Mouse (Mus musculus): Measurements from ENCODE around the gene Dgki. TPM values are rescaled to one million over a fixed set of nuclear protein-coding genes. Genes with fewer than 3 reads are reported as not detected.

Gene Dgki
- total and polyA plus RNA-seq, 2 experiments from 2014 or later: 0.11 to 0.33 TPM

- H3K9me3 ChIP-seq (replicated peaks; ENCODE audit: control insufficient read depth, low read length): no peaks in the 10 kb centered on the region
- no peaks in the 10 kb centered on the region for H3K36me3 ChIP-seq (replicated peaks; ENCODE audit: control insufficient read depth, insufficient read depth, low read length)
- no peak for DNase-seq (ENCODE audit: low spot score)
- no peaks in the 10 kb centered on the region for H3K27me3 ChIP-seq (ENCODE audit: control insufficient read depth, insufficient read depth, low read length)
- H3K4me2 ChIP-seq (ENCODE audit: low read depth, low read length): no peak overlapping the region
- WGBS: 38% methylated on average over 2 of the region's 2 CpGs
- no peak for ATAC-seq (ENCODE audit: insufficient read depth, low read depth)
- no peak for TF ChIP-seq EP300 (IDR thresholded peaks at IDR 0.05; ENCODE audit: low read depth)
- H3K4me1 ChIP-seq (ENCODE audit: control insufficient read depth, insufficient read depth): peaks cover 3% of the 10 kb centered on the region; the same call in 1 of the 2 replicates
- H3K27ac ChIP-seq (ENCODE audit: low read depth): no peak overlapping the region
- H3K4me3 ChIP-seq (ENCODE audit: low read depth, low read length): no peak overlapping the region
- H3K9ac ChIP-seq (replicated peaks; ENCODE audit: low read depth, low read length): no peak overlapping the region
Measured at GRCm38 (mm10) chr6:37053411-37053810, 246.6 kb downstream of the Dgki start.

DNA sequence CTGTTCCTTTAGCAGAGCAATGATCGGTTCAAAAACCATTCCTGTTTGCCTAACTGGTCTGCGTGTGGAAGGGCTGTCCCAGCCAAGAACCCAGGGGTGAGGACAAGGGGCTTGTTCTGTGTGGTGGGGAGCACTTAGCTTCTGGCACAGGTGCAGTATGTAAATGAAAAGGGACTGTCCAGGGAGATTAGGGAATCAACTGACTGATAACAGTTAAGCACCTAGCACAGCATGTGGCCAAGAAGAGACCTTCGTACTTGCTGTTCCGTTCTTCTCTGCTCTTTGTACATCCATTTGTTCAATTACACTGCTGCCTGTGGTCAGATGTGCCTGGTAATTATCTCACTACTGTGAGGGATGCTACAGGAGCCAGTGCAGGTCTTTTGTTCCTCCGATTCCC lies 248.3 kb downstream of the Dgki start:
- H3K4me1 ChIP-seq (ENCODE audit: control insufficient read depth, insufficient read depth): peaks cover 3% of the 10 kb centered on the region; the same call in 1 of the 2 replicates
- 31% methylated on average over 5 of the region's 5 CpGs for WGBS
- no peak for DNase-seq (ENCODE audit: low spot score)
- no peak overlapping the region for H3K4me2 ChIP-seq (ENCODE audit: low read depth, low read length)
- H3K4me3 ChIP-seq (ENCODE audit: low read depth, low read length): no peak overlapping the region
- ATAC-seq (ENCODE audit: insufficient read depth, low read depth): no peak
- no peak overlapping the region; the same call in 1 of the 2 replicates for H3K9ac ChIP-seq (replicated peaks; ENCODE audit: low read depth, low read length)
- no peaks in the 10 kb centered on the region for H3K27me3 ChIP-seq (ENCODE audit: control insufficient read depth, insufficient read depth, low read length)
- H3K36me3 ChIP-seq (replicated peaks; ENCODE audit: control insufficient read depth, insufficient read depth, low read length): no peaks in the 10 kb centered on the region
- no peaks in the 10 kb centered on the region for H3K9me3 ChIP-seq (replicated peaks; ENCODE audit: control insufficient read depth, low read length)
- no peak overlapping the region for H3K27ac ChIP-seq (ENCODE audit: low read depth)
- no peak for TF ChIP-seq EP300 (IDR thresholded peaks at IDR 0.05; ENCODE audit: low read depth)
- no peak for TF ChIP-seq CTCF (IDR thresholded peaks at IDR 0.05; ENCODE audit: low read depth)

- TF ChIP-seq CTCF (IDR thresholded peaks at IDR 0.05; ENCODE audit: low read depth) (no peak), EP300 (IDR thresholded peaks at IDR 0.05; ENCODE audit: low read depth) (no peak)
- ATAC-seq (ENCODE audit: insufficient read depth, low read depth) (no peak), DNase-seq (ENCODE audit: low spot score) (no peak)
- Histone ChIP-seq H3K4me3 (ENCODE audit: low read depth, low read length) (no peak overlapping the region), H3K4me1 (ENCODE audit: control insufficient read depth, insufficient read depth) (peaks cover 3% of the 10 kb centered on the region; the same call in 1 of the 2 replicates), H3K9me3 (replicated peaks; ENCODE audit: control insufficient read depth, low read length) (no peaks in the 10 kb centered on the region), H3K4me2 (ENCODE audit: low read depth, low read length) (no peak overlapping the region), H3K36me3 (replicated peaks; ENCODE audit: control insufficient read depth, insufficient read depth, low read length) (no peaks in the 10 kb centered on the region), H3K27me3 (ENCODE audit: control insufficient read depth, insufficient read depth, low read length) (no peaks in the 10 kb centered on the region), H3K9ac (replicated peaks; ENCODE audit: low read depth, low read length) (no peak overlapping the region), H3K27ac (ENCODE audit: low read depth) (no peak overlapping the region)
- 86% methylated on average over 1 of the region's 1 CpGs for WGBS
Measured at GRCm38 (mm10) chr6:37051150-37051549, 248.8 kb downstream of the Dgki start.

DNA sequence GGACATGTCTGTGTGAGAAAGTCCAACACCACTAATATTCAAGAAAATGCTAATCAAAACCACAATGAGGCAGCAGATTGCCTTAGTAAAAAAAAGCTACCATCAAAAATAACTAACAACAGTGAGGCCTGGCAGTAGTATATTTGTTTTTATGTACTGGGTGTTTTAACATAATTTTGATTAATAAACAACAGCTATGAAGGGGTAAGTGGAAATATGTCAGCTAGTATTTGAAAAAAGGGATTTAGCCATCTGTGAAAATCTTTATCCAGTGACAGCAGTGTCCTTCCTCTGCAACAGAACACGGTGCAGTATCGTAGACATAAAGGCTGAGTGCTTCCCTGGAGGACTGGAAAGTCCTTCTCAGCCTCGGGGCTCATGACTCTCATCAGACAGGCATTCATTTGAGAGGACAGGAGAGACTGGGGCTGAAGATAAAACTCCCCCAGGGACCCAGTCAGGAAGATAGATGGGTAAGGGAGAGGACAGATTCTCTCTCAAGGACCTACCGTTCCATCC lies 252.3 kb downstream of the Dgki start:
- 45% methylated on average over 4 of the region's 4 CpGs for WGBS
- H3K4me1 ChIP-seq (ENCODE audit: control insufficient read depth, insufficient read depth): peaks cover 3% of the 10 kb centered on the region; the same call in 1 of the 2 replicates
- no peak overlapping the region for H3K9ac ChIP-seq (replicated peaks; ENCODE audit: low read depth, low read length)
- no peaks in the 10 kb centered on the region for H3K27me3 ChIP-seq (ENCODE audit: control insufficient read depth, insufficient read depth, low read length)
- DNase-seq (ENCODE audit: low spot score): no peak
- H3K36me3 ChIP-seq (replicated peaks; ENCODE audit: control insufficient read depth, insufficient read depth, low read length): no peaks in the 10 kb centered on the region
- H3K27ac ChIP-seq (ENCODE audit: low read depth): no peak overlapping the region
- H3K9me3 ChIP-seq (replicated peaks; ENCODE audit: control insufficient read depth, low read length): no peaks in the 10 kb centered on the region
- H3K4me2 ChIP-seq (ENCODE audit: low read depth, low read length): no peak overlapping the region
- no peak for ATAC-seq (ENCODE audit: insufficient read depth, low read depth)
- no peak overlapping the region for H3K4me3 ChIP-seq (ENCODE audit: low read depth, low read length)
- TF ChIP-seq CTCF (IDR thresholded peaks at IDR 0.05; ENCODE audit: low read depth) (no peak), EP300 (IDR thresholded peaks at IDR 0.05; ENCODE audit: low read depth) (no peak)

DNA sequence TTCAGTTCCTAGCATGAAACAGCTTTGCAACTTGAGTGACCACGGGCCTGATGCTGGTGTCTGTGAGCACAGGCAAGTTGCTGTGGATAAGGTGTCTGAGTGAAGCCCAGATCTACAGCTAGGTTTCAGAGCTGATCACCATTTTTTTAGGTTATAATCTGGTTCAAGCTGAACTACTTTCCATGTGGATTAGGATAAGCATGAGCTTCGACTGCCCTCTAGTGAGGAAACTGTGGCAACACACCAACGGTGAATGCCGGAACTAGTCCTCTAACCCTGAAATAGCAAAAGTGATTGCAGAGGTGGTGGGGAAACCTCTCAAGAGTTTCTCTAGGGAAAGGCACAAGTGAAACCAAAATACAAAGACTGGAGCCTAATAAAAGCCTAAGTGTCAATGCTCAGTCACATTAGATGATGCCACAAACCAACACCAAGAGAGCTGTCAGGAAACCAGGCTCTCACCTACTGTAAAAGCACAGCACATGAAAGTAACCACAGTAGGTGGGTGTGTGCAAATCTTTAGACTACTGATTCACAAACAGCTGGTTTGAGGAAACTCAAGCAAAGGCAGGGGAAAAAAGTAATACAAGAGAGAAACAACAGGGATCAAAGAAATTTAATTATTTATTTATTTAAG lies 253.7 kb downstream of the Dgki start:
- no peak for TF ChIP-seq EP300 (IDR thresholded peaks at IDR 0.05; ENCODE audit: low read depth)
- TF ChIP-seq CTCF (IDR thresholded peaks at IDR 0.05; ENCODE audit: low read depth): peak; percentile 77
- Histone ChIP-seq H3K4me3 (ENCODE audit: low read depth, low read length) (no peak overlapping the region), H3K27me3 (ENCODE audit: control insufficient read depth, insufficient read depth, low read length) (no peaks in the 10 kb centered on the region), H3K36me3 (replicated peaks; ENCODE audit: control insufficient read depth, insufficient read depth, low read length) (no peaks in the 10 kb centered on the region), H3K9ac (replicated peaks; ENCODE audit: low read depth, low read length) (no peak overlapping the region), H3K9me3 (replicated peaks; ENCODE audit: control insufficient read depth, low read length) (no peaks in the 10 kb centered on the region), H3K4me1 (ENCODE audit: control insufficient read depth, insufficient read depth) (no peaks in the 10 kb centered on the region), H3K4me2 (ENCODE audit: low read depth, low read length) (no peak overlapping the region), H3K27ac (ENCODE audit: low read depth) (no peak overlapping the region)
- peak; percentile 65 for DNase-seq (ENCODE audit: low spot score)
- 25% methylated on average over 4 of the region's 4 CpGs for WGBS
- ATAC-seq (ENCODE audit: insufficient read depth, low read depth): peak; percentile 24; the same call in 1 of the 2 replicates

DNA sequence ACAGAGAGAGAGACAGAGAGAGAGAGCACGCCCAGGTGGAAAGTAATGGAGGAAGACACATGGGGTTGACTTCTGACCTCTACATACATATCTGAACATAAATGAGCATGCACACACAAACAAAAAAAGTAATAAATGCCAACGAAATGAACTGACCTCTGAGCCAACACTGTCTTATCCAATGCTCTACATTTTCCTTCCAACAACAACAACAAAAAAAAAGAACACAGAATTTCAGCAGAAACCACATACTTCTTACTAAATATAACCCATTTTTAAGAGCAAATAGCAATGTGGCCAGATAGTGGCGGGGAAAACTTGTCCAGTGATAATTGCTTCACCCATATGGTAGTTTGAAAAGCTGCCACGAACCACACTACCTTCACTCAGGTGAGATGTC lies 255.2 kb downstream of the Dgki start:
- no peak for DNase-seq (ENCODE audit: low spot score)
- H3K4me2 ChIP-seq (ENCODE audit: low read depth, low read length): no peak overlapping the region
- H3K27me3 ChIP-seq (ENCODE audit: control insufficient read depth, insufficient read depth, low read length): no peaks in the 10 kb centered on the region

More for the DNA sequence above, 255.2 kb downstream of the Dgki start:
- H3K9me3 ChIP-seq (replicated peaks; ENCODE audit: control insufficient read depth, low read length): no peaks in the 10 kb centered on the region
- no peak overlapping the region for H3K4me3 ChIP-seq (ENCODE audit: low read depth, low read length)
- no peak overlapping the region for H3K9ac ChIP-seq (replicated peaks; ENCODE audit: low read depth, low read length)
- TF ChIP-seq CTCF (IDR thresholded peaks at IDR 0.05; ENCODE audit: low read depth) (no peak), EP300 (IDR thresholded peaks at IDR 0.05; ENCODE audit: low read depth) (no peak)
- no peak overlapping the region for H3K27ac ChIP-seq (ENCODE audit: low read depth)
- no peaks in the 10 kb centered on the region for H3K4me1 ChIP-seq (ENCODE audit: control insufficient read depth, insufficient read depth)
- WGBS: 65% methylated on average over 4 of the region's 4 CpGs
- no peaks in the 10 kb centered on the region for H3K36me3 ChIP-seq (replicated peaks; ENCODE audit: control insufficient read depth, insufficient read depth, low read length)
- no peak for ATAC-seq (ENCODE audit: insufficient read depth, low read depth)
